In genomic region chr2:74354591-74354990, GRCm38 (mm10) we compare ENCODE assay signal across 9 mouse cellular contexts.
DNase-seq lines count a peak whose midpoint lies in the region; ATAC-seq and TF ChIP-seq lines count a peak whose summit lies in the region.
"Had no signal": no experiment of that assay in that cellular context is flagged by ENCODE, and none has a peak within 500 bp of the region (broad histone marks: within the 10 kb centered on the region; RNA-seq: fewer than 3 reads in every experiment).

No protein-coding gene starts in this region.

- TF ChIP-seq CTCF in kidney, postnatal 0 days (IDR thresholded peaks at IDR 0.05; ENCODE audit: low read depth): no peak

- no peaks in the 10 kb centered on the region for H3K27me3 ChIP-seq in kidney, postnatal 0 days (ENCODE audit: insufficient read depth, low read length)
- H3K27me3 ChIP-seq in midbrain, embryonic 14.5 days (ENCODE audit: control insufficient read depth, insufficient read depth, low read length): no peaks in the 10 kb centered on the region

- H3K36me3 ChIP-seq in kidney, postnatal 0 days (ENCODE audit: insufficient read depth, low read length): no peaks in the 10 kb centered on the region
- H3K36me3 ChIP-seq in midbrain, embryonic 14.5 days (ENCODE audit: control insufficient read depth, insufficient read depth, low read length): no peaks in the 10 kb centered on the region

- 48% methylated on average over 8 of the region's 8 CpGs for WGBS in kidney, postnatal 0 days
- WGBS in midbrain, embryonic 14.5 days: 65% methylated on average over 8 of the region's 8 CpGs

- no peak overlapping the region for H3K27ac ChIP-seq in kidney, postnatal 0 days
- H3K27ac ChIP-seq in midbrain, embryonic 14.5 days (replicated peaks; ENCODE audit: low read depth, low read length): no peak overlapping the region

- no peak for ATAC-seq in kidney, postnatal 0 days (replicated peaks; ENCODE audit: low FRiP score, low read depth)
- ATAC-seq in frontal cortex, adult (ENCODE audit: low TSS enrichment): peak; percentile 88
- no peak for ATAC-seq in midbrain, embryonic 14.5 days (ENCODE audit: low FRiP score, low TSS enrichment)

- H3K9ac ChIP-seq in kidney, postnatal 0 days (ENCODE audit: low read depth, low read length): no peak overlapping the region
- H3K9ac ChIP-seq in midbrain, embryonic 14.5 days (replicated peaks; ENCODE audit: low read length): no peak overlapping the region
- H3K9ac ChIP-seq: lung, embryonic 14.5 days had no signal

- H3K4me2 ChIP-seq in kidney, postnatal 0 days (ENCODE audit: low read length): no peak overlapping the region
- no peak overlapping the region for H3K4me2 ChIP-seq in midbrain, embryonic 14.5 days (ENCODE audit: low read length)
- H3K4me2 ChIP-seq: lung, embryonic 14.5 days had no signal

- DNase-seq in kidney, postnatal 0 days (ENCODE audit: low spot score): peak; percentile 72
- DNase-seq in kidney, adult 11 months: no peak
- peak; percentile 9 to 10 for DNase-seq in layer of hippocampus, postnatal 25 days (ENCODE audit: extremely low spot score in 1 of 2, low spot score in 1 of 2)
- DNase-seq in right cerebral cortex, postnatal 14 days: peak; percentile 9
- DNase-seq in cerebellum, adult 9-10 months: no peak
- DNase-seq in adrenal gland, postnatal 10 days: no peak
- no peak for DNase-seq in midbrain, embryonic 14.5 days
- DNase-seq: lung, embryonic 14.5 days had no signal

- no peak overlapping the region for H3K4me3 ChIP-seq in kidney, postnatal 0 days (replicated peaks; ENCODE audit: low read depth, low read length)
- H3K4me3 ChIP-seq in midbrain, embryonic 14.5 days (replicated peaks; ENCODE audit: low read depth, low read length): no peak overlapping the region

- no peaks in the 10 kb centered on the region for H3K4me1 ChIP-seq in kidney, postnatal 0 days (replicated peaks; ENCODE audit: insufficient read depth, low read length)
- no peaks in the 10 kb centered on the region for H3K4me1 ChIP-seq in midbrain, embryonic 14.5 days (ENCODE audit: control insufficient read depth, insufficient read depth, low read length)

- no peaks in the 10 kb centered on the region for H3K9me3 ChIP-seq in kidney, postnatal 0 days (replicated peaks; ENCODE audit: low read length)
- no peaks in the 10 kb centered on the region for H3K9me3 ChIP-seq in midbrain, embryonic 14.5 days (ENCODE audit: control insufficient read depth, low read length)

Comparison
In these comparisons a context has a peak if more than half of its experiments do, and no peak if none do; other contexts are left out.
1. DNase-seq: peak in kidney, postnatal 0 days (single experiment), layer of hippocampus, postnatal 25 days (2 of 2) and right cerebral cortex, postnatal 14 days (single experiment); none in kidney, adult 11 months (single experiment), cerebellum, adult 9-10 months (single experiment), adrenal gland, postnatal 10 days (single experiment) and midbrain, embryonic 14.5 days (single experiment).